Mouse (Mus musculus): ENCODE results near the gene Vps13c.

Vps13c gene

DNA sequence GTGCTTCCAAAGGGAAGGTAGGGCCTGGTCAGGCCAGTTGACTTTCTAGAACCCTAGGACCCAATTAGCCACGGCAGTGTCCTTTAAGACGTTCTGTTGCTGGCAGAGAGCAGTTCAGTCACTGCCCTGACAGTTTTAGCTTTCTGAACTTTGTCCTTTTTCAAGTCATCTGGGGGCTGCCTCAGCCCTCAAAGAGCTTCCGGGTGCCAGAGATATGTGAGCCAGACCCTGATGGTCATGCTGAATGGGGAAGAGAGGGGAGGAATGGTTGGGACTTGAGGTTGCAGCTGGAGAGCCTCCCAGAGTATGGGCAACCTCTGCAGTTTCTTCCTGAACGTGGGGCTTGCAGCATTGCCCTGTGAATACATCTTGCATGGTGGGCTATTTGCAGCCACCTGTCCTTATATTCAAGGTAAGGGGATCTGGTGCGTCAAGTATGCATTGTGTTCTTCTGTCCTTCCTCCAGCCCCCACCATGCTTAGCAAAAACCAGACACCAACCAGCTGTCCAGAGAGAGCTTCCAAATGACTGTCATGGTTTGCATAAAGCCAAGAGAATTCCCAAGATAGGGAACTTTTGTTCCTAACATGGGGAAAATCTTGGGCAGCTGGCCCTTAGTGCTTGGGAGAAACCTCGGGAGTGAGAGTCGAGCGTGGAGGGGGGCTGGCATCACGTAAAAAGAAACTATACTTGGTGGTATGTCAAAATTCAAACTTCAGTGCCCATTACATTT lies 182.3 kb downstream of the Vps13c start:
- peak; percentile 11 for DNase-seq

DNA sequence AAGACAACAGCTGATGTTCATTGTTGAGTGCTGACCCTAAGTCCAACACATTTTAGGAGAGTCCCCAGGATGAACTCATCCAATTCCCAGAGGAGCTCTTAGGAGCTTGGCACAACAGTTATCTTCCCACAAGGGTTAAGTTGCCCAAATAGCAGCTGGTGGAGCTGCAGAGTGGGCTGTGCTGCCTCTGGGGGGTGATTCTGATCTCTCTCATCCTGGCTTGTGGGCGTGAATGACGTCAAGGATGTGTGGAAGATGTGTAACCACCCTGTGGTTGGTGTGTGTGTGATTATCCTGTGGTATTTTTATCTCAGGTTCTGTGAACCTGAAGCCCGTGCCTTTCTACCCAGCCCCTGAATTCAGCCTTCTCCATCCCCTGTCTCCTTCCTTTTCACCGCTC lies 188.4 kb downstream of the Vps13c start:
- DNase-seq, result no peak

DNA sequence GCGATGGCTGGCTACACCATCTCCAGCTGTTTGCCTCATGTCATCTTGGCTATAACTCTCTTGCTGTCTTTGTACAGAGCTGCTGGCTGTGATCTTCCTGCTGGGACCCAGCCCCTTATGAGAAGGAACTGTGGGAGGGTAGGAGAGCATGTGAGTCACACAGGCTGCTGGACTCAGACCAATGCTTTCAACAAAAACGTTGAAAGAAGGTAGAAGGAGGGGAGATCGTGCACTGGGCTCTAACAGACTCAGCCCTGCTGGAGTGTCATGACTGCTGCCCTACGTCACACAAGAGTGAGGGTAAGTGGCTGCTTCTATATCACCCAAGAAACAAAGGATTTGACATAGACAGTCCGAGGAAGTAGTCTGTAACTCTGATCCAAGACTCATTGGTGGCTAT lies 193.6 kb downstream of the Vps13c start:
- peak; percentile 7 for DNase-seq

All from lung, postnatal 36 days (tissue).